Mouse (Mus musculus) frontal cortex, postnatal 14 days (tissue): ENCODE measurements around the gene Rere.
"Not testable (repeated sequence)": the region's sequence is repeated elsewhere in the genome, so short reads cannot be mapped to it uniquely, and the experiment has no call there.

Experiments
- DNase-seq, 2 experiments: peaks; one replicate each; pipeline ENCODE4 v3.0.0; 2022; ENCODE audit warnings: low spot score in 2 of 2

Rere gene

DNA sequence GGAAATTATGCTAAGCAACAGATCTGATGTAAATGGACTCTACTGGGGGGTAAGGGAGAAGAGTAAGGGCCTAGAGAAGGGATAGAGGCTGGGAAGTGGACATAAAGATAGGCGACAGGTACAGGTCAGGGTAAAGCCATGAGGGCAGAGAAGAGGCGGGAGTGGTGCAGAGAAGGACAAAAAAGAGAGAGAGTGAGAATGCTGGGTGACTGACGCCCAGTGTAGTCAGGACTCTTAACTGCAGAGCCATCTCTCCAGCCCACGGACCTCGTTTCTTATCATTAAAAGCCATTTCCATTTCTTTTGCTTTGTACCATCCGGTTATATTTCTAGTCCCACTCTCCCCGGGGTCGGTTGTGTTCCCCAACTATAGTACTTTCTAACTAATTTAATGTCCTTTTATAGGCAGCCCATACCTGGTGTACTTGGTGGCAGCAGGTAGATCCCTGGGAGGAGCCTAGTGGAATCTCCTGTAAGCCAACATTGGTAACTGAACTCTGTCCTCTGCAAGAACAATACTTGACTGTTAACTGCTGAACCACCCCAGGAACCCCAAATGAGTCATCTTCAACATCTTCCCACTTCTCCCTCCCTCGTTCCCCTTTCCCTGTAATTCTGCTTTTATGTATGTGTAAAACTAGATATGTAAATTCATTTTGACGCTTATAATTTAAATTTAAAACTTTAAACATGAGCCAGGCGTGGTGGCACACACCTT is 223.0 kb downstream of the Rere start:
- DNase-seq = no peak

DNA sequence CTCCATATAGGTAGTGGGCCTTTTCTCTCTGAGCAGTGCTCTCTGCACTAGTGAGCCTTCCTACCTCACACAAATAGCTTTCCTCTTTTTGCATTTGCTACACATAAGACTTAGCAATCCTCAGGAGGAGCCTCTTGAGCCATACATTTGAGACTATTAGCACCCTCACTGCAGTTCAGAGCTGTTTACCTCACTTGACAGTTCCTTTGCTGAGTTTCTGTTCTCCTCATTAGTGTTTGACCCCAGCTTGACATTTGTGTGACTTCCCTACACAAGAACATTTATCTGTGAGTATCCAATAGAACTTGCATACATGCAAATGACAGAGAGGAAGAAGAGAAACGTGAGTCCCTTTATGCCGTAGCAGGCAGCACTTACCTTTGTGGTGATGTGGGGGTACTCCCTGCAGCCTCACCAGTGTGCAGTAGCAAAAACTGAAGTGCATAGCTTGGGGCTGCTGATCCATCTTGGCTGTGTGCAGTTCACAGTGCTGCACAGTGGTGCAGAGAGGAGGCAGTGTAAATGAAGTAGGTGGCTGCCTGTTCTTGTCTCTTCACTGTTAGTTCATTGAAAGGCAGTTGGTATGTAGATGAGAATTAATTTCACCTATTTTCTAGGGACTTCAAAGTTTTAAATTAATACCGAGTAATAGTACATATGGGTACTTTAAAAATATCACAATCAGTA is 227.7 kb downstream of the Rere start:
- no peak for DNase-seq

DNA sequence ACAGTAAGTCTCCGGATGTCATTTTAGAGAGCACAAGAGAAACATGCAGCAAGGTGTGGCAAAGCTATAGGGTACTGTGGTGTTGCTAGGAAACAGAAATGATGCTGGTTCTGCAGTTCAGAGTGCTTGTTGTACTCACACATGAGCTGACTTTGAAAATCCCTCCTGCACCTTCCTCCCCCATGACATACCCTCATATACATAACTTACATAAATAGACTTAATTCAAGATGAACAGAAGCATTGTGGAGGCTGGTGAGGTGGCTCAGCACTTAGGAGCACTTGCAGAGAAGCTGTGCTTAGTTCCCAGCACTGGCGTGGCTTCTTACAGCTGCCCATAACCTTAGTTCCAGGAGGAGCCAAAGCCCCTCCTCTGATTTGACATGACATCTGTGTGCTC is 228.6 kb downstream of the Rere start:
- DNase-seq = no peak

DNA sequence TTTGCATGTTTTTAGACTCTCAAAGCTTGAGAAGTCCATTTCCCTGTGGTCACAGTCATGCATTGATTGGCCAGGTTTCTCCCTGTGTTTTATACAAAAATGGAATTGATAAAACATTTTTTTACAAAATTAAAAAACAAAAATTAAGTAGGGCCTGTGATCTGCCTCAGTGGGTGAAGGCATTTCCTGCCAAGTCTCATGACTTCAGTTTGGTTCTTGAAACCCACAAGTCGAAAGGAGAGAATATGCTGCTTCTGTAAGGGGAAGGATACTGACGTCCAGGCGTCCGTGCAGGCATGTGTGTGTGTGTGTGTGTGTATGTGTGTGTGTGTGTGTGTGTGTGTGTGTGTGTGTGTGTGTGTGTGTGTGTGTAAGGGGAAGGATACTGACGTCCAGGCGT is 231.9 kb downstream of the Rere start:
- DNase-seq = not testable (repeated sequence)

DNA sequence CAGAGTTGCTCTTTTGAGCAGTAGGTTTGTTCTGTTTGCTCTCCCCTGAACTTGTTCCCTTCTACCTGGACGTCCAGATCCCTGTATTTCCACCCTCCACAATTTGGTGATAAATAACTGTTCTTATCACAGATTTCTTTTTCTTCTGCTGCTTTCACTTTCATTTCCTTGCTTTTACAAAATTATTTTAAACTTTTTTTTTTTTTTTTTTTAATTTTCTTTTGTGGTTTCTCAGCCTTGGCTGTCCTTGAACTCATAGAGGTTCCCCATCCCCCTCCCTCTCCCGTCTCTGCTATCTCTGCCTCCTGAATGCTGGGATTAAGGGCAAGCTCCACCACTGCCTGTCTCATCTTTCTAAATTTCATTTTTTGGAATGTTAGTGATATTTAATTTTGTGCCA is 234.8 kb downstream of the Rere start:
- DNase-seq = no peak

DNA sequence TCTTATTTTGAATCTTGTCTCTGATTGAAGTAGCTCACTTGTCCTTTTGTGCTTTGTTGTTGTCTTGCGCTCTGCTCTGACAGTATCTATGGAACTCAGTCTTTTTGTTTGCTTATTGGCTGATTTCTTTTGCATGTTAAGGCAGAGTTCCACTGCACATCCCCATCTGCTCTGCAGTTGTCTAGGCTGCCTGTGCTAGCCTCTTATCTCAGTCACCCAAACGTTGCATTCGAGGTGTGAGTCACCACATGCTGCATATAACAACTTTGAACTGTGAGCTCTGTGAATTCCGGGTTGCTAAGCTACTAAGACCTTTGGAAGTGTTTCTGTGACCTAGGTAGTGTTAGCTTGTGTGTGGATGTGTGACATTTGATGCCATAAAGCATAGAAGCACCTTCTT is 235.9 kb downstream of the Rere start:
- no peak for DNase-seq

DNA sequence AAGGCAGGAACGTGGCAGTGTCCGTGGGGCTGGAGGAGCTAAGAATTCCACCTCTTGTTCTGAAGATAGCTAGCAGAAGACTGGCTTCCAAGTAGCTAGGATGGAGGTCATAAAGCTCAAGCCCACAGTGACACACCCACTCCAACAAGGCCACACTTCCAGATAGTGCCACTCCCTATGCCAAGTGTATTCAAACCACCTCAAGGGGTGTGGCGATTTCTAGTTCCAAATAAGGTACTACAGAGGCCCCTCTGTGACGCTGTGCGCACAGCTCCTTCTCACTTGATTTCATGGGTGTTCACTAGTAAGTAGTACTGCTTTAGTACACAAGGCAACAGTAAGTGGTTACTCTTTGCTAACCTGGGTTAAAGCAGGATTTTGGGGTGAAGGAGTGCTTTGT is 237.4 kb downstream of the Rere start:
- no peak for DNase-seq

DNA sequence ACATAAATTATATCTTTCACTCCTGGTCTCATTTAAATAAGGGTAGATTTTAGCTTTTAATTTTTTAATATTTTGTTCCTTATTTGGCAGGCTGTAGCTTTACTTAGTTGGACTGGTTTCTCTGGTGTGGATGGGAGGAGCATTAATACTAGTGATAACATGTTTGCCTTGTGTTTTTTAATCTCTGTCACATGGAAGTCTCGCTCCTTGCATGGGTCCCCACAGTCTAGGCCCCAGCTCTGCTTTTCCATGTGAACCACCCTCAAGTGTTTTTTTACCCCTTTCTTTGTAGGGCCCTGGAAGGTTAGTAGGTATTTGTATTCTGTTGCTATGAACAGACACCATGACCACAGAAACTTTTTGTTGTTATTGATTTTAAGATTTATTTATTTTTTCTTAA is 238.6 kb downstream of the Rere start:
- no peak for DNase-seq

DNA sequence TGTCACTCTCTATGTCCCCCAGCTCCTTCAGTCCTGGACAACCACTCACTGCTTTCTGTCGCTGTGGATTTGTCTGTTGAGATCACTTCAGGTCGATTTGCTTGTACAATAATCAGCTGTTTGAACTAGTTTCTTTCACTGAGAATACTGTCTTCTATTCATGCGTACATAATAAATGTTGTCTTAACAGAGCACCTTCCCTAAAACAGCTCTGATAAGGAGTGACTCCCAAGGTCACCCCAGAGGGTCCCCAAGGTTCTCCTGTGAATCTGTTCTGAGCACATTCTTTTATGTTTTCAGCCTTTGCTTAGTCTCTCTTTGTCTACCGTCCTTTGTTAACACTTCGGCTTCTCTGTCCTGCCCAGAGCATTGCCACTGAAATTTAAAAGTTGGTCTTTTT is 241.0 kb downstream of the Rere start:
- no peak for DNase-seq

DNA sequence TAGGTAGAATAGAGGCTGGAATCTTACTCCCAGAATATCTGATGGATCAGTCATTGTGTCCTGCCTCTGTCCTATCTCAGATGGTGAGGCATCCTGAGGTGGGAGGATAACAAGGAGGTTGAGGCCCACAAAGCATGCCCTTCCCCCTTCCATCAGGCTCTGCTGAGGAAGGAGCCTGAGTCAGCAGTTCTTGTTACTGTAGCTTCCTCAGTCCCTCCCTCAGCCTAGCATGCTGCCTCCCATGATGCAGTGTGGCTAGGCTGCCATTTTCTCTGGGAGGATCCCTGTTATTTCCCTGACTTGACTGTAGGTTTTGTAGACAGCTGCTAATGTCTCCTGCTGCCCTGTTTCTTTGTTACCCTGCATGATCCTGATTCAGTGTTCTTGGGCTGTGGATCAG is 241.9 kb downstream of the Rere start:
- DNase-seq = no peak

DNA sequence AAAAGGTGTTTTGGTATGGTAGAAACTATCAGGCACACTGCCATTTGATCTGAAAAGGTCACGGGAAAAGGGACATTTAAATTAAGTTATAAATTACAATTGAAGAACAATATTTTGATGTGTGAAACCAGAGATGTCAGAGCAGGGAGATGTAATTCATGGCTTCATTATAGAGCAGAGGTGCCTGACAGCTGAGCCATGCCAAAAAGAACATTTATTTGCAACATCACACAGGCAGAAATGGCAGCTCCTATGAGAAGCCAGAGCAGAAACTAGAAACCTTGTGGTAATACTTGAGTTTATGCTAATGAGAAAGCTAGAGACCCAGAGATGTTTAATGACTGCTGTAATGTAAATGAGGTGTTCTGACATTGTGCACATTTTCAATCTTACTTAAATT is 244.8 kb downstream of the Rere start:
- no peak for DNase-seq

DNA sequence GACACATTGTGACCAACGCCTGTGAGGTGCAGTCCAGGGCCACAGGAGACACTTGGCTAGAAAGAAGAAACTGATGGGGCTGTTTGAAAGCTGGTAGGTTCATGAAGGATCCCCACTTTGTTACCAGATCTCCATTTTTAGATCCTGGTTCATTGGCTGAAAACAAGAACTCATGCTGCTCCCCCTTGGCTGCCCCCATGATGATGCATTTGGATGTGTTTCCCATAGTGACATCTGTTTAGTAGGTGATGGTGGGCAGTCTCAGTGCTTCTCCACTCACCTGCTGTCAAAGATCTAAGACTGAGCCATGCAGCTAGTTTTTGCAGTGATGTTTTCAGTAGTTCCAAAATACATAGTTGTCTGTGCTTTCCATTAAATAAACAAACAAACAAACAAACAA is 247.0 kb downstream of the Rere start:
- no peak for DNase-seq

DNA sequence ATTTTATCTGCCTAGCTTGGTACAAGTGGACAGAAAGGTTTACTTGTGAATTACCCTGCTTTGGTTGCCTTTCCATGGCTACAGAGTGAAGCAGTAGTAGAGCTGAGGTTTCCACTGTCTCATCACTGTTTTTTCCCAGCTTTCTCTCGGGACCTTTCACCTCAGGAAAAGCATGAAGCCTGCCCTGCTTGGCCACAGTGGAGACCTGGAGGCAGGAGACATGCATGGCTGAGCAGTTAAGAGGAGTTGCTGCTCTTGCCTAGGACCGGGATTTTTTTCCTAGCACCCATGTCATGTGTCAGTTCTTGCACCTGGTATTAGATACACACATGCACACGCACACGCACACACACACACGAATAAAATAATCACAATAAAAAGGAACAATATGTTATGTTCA is 247.4 kb downstream of the Rere start:
- no peak for DNase-seq

DNA sequence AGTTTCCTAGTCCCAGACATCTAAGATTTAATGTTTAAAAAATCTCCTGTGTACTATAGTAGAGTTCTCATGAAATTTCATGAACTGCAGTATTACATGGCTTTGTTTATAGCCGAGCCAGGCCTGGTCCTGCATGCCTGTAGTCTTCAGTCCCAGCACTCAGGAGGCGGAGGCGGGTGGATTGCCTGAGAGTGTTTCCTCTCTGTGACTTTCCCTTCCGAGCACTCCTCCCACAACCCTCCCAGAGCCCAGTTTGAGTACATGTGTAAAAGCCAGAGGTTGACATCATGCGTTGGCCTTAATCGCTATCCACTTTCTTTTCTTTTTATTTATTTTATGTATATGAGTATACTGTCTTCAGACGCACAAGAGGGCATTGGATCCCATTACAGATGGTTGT is 250.4 kb downstream of the Rere start:
- DNase-seq = no peak

DNA sequence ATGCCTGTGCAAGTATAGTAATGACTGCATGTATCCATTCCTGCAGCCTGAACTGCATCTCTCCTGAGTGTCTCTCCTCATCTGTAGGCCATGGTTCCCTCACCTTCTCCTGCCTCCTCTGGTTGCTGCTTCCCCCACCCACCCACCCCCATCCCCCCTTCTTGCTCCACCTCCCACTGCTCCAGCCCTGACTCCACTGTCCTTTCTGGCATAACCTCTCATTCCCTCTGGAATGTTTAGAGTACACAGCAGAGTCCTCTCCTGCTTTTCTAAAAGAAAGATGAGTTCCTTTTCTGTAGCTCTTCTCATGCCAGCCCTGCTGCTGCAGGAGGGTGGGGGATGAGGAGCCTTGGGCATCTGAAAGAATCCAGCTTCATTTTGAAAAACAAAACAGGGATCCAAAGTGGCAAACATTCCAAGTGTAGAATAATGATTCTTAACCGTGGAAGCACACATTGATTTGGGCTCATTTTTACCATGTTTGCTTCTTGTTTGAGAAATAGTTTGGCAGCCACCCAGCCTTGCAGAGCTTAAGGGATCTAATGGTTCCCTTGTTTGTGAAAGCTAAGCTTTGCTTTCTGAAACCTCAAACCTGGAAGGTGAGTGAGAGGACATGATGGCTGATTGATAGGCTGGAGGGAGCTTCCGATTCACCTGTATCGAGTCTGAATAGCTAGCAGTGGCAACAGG is 255.5 kb downstream of the Rere start:
- no peak for DNase-seq

DNA sequence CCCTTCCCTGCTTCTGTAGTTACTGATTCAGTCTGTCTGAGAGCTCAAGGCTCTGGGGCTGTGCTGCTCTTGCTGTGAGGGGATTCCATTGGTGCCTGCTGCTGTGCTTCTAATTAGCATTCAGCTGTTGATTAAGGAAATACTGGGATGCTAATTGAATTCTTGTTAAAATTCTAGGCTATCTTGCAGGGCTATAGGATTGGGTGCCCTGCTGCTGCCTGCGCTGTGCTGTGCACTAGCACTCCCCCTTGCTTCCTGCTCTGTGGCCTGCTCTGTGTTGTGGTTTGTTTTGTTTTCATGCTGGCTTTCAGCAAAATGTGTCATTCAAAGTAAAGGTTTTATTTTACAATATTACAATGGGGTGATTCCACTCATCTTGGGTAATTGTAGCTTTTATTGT is 258.4 kb downstream of the Rere start:
- DNase-seq = no peak

DNA sequence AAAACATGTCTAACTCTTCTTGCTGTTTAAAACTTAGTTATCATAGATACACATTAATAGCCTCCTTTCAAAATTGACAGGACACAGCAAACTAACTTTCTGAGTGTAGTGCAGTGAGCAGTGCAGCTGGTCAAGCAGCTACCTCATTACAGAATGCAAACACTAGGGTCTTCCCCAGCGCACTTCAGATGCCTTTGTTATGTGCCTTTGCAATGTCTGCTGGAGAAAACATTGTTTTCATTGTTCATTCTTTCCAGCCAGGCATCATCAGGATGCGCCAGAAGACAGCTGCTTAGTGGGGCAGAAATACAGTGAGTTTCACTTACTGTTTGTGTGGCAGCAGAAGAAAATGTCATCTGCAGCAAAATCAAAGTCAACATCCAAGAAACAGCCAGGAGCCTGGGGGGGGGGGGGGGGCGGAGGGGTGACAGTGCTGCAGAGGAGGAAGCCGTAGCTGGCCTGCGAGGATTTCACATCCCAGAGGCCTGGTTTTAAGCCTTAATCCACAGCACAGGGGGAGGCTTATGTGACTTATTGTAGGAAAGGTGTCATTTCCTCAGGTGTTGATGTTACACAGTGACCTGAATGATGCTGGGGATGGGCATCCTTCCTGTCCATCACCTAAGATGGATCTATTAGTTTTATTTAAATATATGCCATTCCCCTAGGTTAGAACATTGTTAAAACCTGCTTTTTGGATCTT is 259.1 kb downstream of the Rere start:
- no peak for DNase-seq

DNA sequence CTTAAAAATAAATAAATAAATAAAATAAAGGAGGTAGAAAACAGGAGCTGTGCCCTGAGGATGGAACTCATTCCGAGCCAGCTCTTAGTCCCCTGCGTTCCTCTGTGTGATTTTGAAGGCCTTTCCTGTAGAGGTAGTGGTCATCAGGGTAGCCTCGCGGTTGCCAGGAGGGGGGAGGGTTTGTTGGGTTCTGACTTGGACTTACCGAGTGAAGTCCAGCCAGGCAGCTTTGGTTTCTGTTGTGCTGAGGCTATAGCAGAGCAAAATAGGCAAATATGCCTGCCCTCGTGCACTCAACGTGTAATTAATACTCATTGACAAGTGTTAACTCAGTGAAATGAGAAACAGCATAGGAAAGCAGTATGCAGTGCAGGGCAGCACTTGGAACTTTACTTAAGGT is 262.8 kb downstream of the Rere start:
- no peak for DNase-seq

DNA sequence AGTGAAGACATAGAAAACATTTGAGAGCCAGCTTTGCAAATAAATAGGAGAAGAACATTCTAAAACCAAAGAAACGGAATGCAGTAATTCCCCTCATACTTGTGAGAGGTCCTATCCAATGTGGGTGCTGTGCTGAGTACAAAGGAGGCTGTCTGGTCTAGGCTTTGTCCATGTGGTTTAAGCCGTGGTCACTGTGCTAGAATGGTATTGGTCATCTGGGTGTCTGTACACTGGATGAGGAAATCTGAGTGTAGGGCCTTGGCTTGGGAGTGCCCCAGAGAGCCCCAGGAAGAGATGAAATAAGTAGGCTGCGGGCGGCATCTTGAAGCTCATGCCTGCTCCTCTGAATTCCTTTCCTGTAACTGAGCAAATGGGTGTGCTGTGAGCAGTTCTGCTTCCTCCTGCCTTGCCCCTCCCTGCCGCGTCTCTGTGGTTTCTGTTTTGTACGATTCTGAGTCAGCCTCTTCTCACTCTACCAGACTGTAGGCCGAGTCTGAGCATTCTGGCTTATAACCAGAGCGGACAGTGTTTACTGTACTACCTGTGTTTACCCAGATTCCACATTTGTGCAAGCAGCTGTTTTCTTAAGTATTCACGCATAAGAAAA is 263.3 kb downstream of the Rere start:
- DNase-seq = no peak

DNA sequence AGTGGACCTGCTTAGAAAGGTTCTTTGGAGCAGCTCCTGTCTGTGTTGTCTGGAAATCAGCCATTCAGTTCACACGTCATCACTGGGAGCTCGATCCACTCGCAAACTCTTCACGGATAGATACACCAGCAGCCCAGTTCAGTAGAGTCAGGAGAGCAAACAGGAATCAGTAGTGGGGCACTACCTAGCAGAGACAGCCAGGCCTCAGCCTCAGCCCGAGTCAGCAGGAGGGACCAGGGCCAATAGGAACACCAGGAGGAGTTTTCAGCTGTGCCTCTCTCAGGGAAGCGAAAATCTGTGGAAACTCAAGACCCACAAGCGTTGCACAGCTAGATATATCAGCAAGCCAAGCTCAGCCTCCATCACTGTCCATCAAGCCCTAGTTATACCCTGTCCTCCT is 264.3 kb downstream of the Rere start:
- no peak for DNase-seq

DNA sequence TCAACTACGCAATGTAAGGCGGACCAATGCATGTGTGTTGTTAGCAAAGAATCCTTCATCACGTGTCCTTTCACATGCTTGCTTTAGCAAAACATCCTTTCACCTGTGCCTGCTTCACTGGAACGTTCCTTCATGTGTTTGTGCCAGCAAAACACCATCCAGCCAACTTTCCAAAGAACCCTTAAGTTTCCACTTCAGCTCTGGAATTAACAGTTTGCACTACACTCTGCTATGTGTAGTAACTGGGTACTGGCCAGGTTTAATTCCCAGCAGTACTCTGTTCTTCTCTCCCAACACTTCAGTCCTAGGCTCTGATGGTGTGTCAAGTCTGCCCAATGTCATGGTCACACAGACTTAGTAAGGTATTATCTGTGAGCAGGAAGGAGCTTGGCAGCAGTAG is 264.9 kb downstream of the Rere start:
- not testable (repeated sequence) for DNase-seq

DNA sequence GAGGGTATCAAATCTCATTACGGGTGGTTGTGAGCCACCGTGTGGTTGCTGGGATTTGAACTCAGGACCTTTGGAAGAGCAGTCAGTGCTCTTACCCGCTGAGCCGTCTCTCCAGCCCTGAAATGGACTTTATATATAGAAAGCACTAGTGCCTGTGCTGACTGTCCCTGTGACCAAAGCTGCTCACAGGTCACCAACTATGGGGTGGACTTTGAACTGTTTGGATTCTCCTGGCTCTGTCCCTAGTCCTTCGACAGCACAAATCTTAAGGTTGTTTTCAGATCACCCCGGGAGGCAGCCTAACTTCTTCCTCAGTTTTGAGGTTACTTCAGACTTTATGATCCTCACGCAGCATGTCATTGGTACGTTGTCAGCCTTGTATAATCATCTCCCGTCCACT is 267.9 kb downstream of the Rere start:
- DNase-seq = no peak
